Mouse (Mus musculus): ENCODE data around the gene Tyk2. TPM values are rescaled to one million over a fixed set of nuclear protein-coding genes. Genes with fewer than 3 reads are reported as not detected.
A peak's percentile ranks its signal among the peaks of the same experiment; 100 is the strongest.

Tyk2 gene
- polyA plus RNA-seq, 1 experiment from 2014 or later: 15.3 TPM

- H3K36me3 ChIP-seq: peaks cover 90% of the 10 kb centered on the region
- 94% methylated on average over 3 of the region's 3 CpGs for WGBS
- peaks cover 39% of the 10 kb centered on the region for H3K4me1 ChIP-seq (replicated peaks)
These were observed 13.3 kb upstream of the Tyk2 start for GRCm38 (mm10) chr9:21144361-21144760.

GRCm38 (mm10) chr9:21141922-21142321 is 10.9 kb upstream of the Tyk2 start:
- 94% methylated on average over 14 of the region's 14 CpGs for WGBS
- Histone ChIP-seq H3K36me3 (peaks cover 98% of the 10 kb centered on the region), H3K4me1 (replicated peaks) (peaks cover 14% of the 10 kb centered on the region), H3K9me3 (no peaks in the 10 kb centered on the region), H3K27me3 (ENCODE audit: insufficient read depth, poor library complexity, severe bottlenecking) (no peaks in the 10 kb centered on the region), H3K27ac (no peak overlapping the region), H3K4me3 (no peak overlapping the region)
- no peak for DNase-seq (ENCODE audit: low spot score)

More at GRCm38 (mm10) chr9:21144361-21144760, 13.3 kb upstream of the Tyk2 start:
- DNase-seq (ENCODE audit: low spot score): no peak
- no peaks in the 10 kb centered on the region for H3K9me3 ChIP-seq
- no peaks in the 10 kb centered on the region for H3K27me3 ChIP-seq (ENCODE audit: insufficient read depth, poor library complexity, severe bottlenecking)
- H3K4me3 ChIP-seq: no peak overlapping the region
- H3K27ac ChIP-seq: no peak overlapping the region

- H3K4me1 ChIP-seq (replicated peaks): peaks cover 10% of the 10 kb centered on the region; the same call in 1 of the 2 replicates
- DNase-seq (ENCODE audit: low spot score): no peak
- H3K36me3 ChIP-seq: peaks cover 68% of the 10 kb centered on the region
- no peaks in the 10 kb centered on the region for H3K9me3 ChIP-seq
- no peak overlapping the region for H3K27ac ChIP-seq
- no peaks in the 10 kb centered on the region for H3K27me3 ChIP-seq (ENCODE audit: insufficient read depth, poor library complexity, severe bottlenecking)
- H3K4me3 ChIP-seq: no peak overlapping the region
- 89% methylated on average over 4 of the region's 4 CpGs for WGBS
These were observed 7.3 kb upstream of the Tyk2 start for GRCm38 (mm10) chr9:21138386-21138785.

- no peak overlapping the region for H3K4me3 ChIP-seq
- no peaks in the 10 kb centered on the region for H3K27me3 ChIP-seq (ENCODE audit: insufficient read depth, poor library complexity, severe bottlenecking)
- no peak overlapping the region for H3K27ac ChIP-seq
- no peaks in the 10 kb centered on the region for H3K9me3 ChIP-seq
- peak; percentile 50 for DNase-seq (ENCODE audit: low spot score)
- 59% methylated on average over 3 of the region's 3 CpGs for WGBS
- H3K36me3 ChIP-seq: peaks cover 57% of the 10 kb centered on the region
- H3K4me1 ChIP-seq (replicated peaks): peaks cover 10% of the 10 kb centered on the region; the same call in 1 of the 2 replicates
These were observed 6.2 kb upstream of the Tyk2 start for GRCm38 (mm10) chr9:21137229-21137628.

GRCm38 (mm10) chr9:21136401-21136800 is 5.4 kb upstream of the Tyk2 start:
- Histone ChIP-seq H3K36me3 (peaks cover 48% of the 10 kb centered on the region), H3K27ac (no peak overlapping the region), H3K4me1 (replicated peaks) (peaks cover 10% of the 10 kb centered on the region), H3K4me3 (no peak overlapping the region), H3K9me3 (no peaks in the 10 kb centered on the region), H3K27me3 (ENCODE audit: insufficient read depth, poor library complexity, severe bottlenecking) (no peaks in the 10 kb centered on the region)
- DNase-seq (ENCODE audit: low spot score): no peak
- 87% methylated on average over 6 of the region's 6 CpGs for WGBS

- WGBS: 83% methylated on average over 1 of the region's 1 CpGs
- peaks cover 44% of the 10 kb centered on the region for H3K36me3 ChIP-seq
- H3K4me1 ChIP-seq (replicated peaks): peaks cover 10% of the 10 kb centered on the region
- H3K4me3 ChIP-seq: no peak overlapping the region
- no peaks in the 10 kb centered on the region for H3K9me3 ChIP-seq
- no peaks in the 10 kb centered on the region for H3K27me3 ChIP-seq (ENCODE audit: insufficient read depth, poor library complexity, severe bottlenecking)
- no peak for DNase-seq (ENCODE audit: low spot score)
- H3K27ac ChIP-seq: no peak overlapping the region
These were observed 4.9 kb upstream of the Tyk2 start for GRCm38 (mm10) chr9:21135941-21136381.

GRCm38 (mm10) chr9:21135329-21135890 is 4.4 kb upstream of the Tyk2 start:
- no peaks in the 10 kb centered on the region for H3K9me3 ChIP-seq
- no peak for DNase-seq (ENCODE audit: low spot score)
- H3K4me1 ChIP-seq (replicated peaks): peaks cover 14% of the 10 kb centered on the region
- WGBS: 83% methylated on average over 4 of the region's 4 CpGs
- H3K27ac ChIP-seq: no peak overlapping the region
- peaks cover 38% of the 10 kb centered on the region for H3K36me3 ChIP-seq
- no peaks in the 10 kb centered on the region for H3K27me3 ChIP-seq (ENCODE audit: insufficient read depth, poor library complexity, severe bottlenecking)
- no peak overlapping the region for H3K4me3 ChIP-seq

GRCm38 (mm10) chr9:21134595-21135328 is 3.7 kb upstream of the Tyk2 start:
- peaks cover 32% of the 10 kb centered on the region for H3K36me3 ChIP-seq
- no peaks in the 10 kb centered on the region for H3K27me3 ChIP-seq (ENCODE audit: insufficient read depth, poor library complexity, severe bottlenecking)
- no peak overlapping the region for H3K4me3 ChIP-seq
- H3K27ac ChIP-seq: no peak overlapping the region
- 79% methylated on average over 9 of the region's 9 CpGs for WGBS
- H3K4me1 ChIP-seq (replicated peaks): peaks cover 17% of the 10 kb centered on the region
- no peak for DNase-seq (ENCODE audit: low spot score)
- H3K9me3 ChIP-seq: no peaks in the 10 kb centered on the region

GRCm38 (mm10) chr9:21133064-21133707 is 2.1 kb upstream of the Tyk2 start:
- H3K9me3 ChIP-seq: no peaks in the 10 kb centered on the region
- H3K4me3 ChIP-seq: no peak overlapping the region
- peaks cover 16% of the 10 kb centered on the region for H3K36me3 ChIP-seq
- H3K27me3 ChIP-seq (ENCODE audit: insufficient read depth, poor library complexity, severe bottlenecking): no peaks in the 10 kb centered on the region
- H3K27ac ChIP-seq: no peak overlapping the region
- WGBS: 87% methylated on average over 9 of the region's 9 CpGs
- H3K4me1 ChIP-seq (replicated peaks): peaks cover 17% of the 10 kb centered on the region
- DNase-seq (ENCODE audit: low spot score): no peak

- H3K9me3 ChIP-seq: no peaks in the 10 kb centered on the region
- no peak overlapping the region for H3K4me3 ChIP-seq
- WGBS: 86% methylated on average over 12 of the region's 12 CpGs
- H3K4me1 ChIP-seq (replicated peaks): peaks cover 17% of the 10 kb centered on the region
- DNase-seq (ENCODE audit: low spot score): no peak
- no peak overlapping the region for H3K27ac ChIP-seq
- no peaks in the 10 kb centered on the region for H3K27me3 ChIP-seq (ENCODE audit: insufficient read depth, poor library complexity, severe bottlenecking)
- peaks cover 7% of the 10 kb centered on the region for H3K36me3 ChIP-seq
These were observed 1.2 kb upstream of the Tyk2 start for GRCm38 (mm10) chr9:21132102-21132775.

GRCm38 (mm10) chr9:21126259-21126627 is 4.8 kb downstream of the Tyk2 start:
- H3K4me1 ChIP-seq (replicated peaks): peaks cover 7% of the 10 kb centered on the region
- WGBS: 91% methylated on average over 2 of the region's 2 CpGs
- no peak overlapping the region for H3K27ac ChIP-seq
- no peak for DNase-seq (ENCODE audit: low spot score)
- no peak overlapping the region for H3K4me3 ChIP-seq
- no peaks in the 10 kb centered on the region for H3K9me3 ChIP-seq
- peaks cover 48% of the 10 kb centered on the region for H3K36me3 ChIP-seq
- no peaks in the 10 kb centered on the region for H3K27me3 ChIP-seq (ENCODE audit: insufficient read depth, poor library complexity, severe bottlenecking)

GRCm38 (mm10) chr9:21125502-21126258 is 5.4 kb downstream of the Tyk2 start:
- no peak overlapping the region for H3K27ac ChIP-seq
- H3K4me1 ChIP-seq (replicated peaks): peaks cover 6% of the 10 kb centered on the region

More at GRCm38 (mm10) chr9:21125502-21126258, 5.4 kb downstream of the Tyk2 start:
- Histone ChIP-seq H3K4me3 (no peak overlapping the region), H3K9me3 (no peaks in the 10 kb centered on the region), H3K36me3 (peaks cover 53% of the 10 kb centered on the region), H3K27me3 (ENCODE audit: insufficient read depth, poor library complexity, severe bottlenecking) (no peaks in the 10 kb centered on the region)
- WGBS: 89% methylated on average over 9 of the region's 9 CpGs
- DNase-seq (ENCODE audit: low spot score): no peak
